Mouse (Mus musculus): Measurements from ENCODE around the gene 4930558C23Rik.
A peak's percentile ranks its signal among the peaks of the same experiment; 100 is the strongest.
"Not testable (repeated sequence)": the region's sequence is repeated elsewhere in the genome, so short reads cannot be mapped to it uniquely, and the experiment has no call there.

Gene 4930558C23Rik

DNA sequence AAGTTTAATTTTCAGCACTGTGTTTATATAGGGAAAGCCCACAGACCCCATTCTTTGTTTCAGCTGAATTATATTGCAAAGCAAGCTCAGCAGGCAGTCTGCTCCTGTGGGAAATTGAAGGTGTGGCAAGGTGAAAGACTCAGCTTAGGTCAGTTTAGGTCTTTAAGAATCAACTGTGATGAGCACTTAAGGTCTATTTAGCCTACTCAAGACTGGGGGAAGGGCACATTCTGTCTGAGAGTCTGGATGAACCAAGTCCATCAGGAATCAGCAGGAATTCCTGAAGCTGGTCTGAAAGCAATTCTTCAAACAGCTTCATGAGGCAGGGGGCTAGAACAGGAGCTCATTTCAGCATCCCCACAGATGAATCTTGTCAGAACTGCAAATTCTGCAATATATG lies 32.5 kb downstream of the 4930558C23Rik start:
- DNase-seq, result no peak

- not testable (repeated sequence) for DNase-seq
Observed at GRCm38 (mm10) chr3:95360276-95360675, 42.4 kb downstream of the 4930558C23Rik start.

GRCm38 (mm10) chr3:95357746-95358145 lies 44.9 kb downstream of the 4930558C23Rik start:
- no peak for DNase-seq

DNA sequence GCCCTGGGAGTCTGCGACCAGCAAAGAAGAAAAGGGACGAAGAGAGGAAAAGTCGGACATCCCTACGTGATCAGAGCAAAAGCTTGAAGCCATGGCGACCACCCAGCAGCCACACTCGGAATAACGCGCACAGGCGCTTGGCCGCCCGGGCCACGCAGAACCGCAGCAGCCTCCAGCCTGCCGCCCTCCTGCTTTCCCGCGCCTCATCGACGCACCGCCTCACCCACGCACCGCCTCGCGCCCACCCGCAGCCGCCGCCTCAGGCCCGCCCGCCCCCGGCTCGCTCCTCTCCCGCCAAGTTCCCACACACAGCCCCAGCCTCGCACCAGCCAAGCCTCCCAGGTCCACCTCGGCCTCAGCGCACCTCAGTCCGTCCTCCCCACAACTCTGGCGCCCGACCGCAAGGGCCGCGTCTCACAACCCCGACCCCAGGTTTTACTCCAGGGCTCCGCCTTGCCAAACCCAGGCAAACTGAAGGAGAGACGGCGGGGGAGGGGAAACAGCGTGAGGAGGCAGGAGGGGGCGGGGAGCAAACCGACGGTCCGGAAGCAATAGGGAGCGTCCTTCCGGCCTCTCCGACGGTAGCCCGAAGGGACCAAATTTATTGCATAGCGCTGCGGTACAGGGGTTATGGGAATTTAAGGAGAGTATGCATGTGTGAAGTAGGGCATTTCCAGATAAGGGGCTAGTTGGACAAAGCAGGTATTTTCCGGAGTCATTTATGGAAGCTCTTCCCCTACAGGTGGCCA lies 45.8 kb downstream of the 4930558C23Rik start, which contains the start of gene Setdb1:
TSS of gene Setdb1 (minus strand) at position 502 of the 749 bp plus-strand sequence.
- DNase-seq, result peak; percentile 98

- DNase-seq, result not testable (repeated sequence)
Observed at GRCm38 (mm10) chr3:95355911-95356544, 46.6 kb downstream of the 4930558C23Rik start.

- DNase-seq, result peak; percentile 27 to 42
Observed at GRCm38 (mm10) chr3:95349491-95349890, 53.1 kb downstream of the 4930558C23Rik start.

DNA sequence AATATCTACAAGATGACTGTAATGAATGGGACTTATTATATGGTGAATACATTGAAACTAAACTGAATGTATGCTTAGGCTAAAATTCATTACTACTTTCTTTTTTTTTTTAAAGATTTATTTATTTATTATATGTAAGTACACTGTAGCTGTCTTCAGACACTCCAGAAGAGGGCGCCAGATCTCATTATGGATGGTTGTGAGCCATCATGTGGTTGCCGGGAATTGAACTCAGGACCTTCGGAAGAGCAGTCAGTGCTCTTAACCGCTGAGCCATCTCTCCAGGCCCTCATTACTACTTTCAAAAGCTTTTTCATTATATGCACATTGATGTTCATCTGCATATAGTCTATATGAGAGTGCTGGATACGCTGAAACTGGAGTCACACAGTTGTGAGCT lies 54.3 kb downstream of the 4930558C23Rik start:
- DNase-seq, result not testable (repeated sequence)

DNA sequence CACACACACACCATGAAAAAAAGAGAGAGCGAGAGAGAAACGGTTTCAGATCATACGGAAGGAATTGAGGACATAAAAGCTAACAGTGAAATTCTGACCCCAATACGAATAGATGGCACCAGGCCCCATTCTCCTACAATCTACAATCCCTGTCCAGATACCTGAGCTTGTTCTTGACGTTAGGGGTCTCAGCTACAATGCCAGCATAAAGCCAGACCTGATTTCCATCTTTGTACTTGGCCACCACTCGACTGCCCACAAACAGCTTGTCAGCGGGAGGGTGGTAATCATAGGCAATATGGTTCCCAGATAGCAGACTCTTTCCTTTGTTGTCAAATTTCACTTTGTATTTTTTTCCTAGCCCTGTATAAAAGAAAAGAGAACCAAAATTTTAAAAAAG lies 56.2 kb downstream of the 4930558C23Rik start:
- DNase-seq, result no peak

GRCm38 (mm10) chr3:95343356-95344000 lies 59.2 kb downstream of the 4930558C23Rik start:
- DNase-seq, result not testable (repeated sequence)

- DNase-seq, result no peak
Observed at GRCm38 (mm10) chr3:95338251-95338650, 64.4 kb downstream of the 4930558C23Rik start.

DNA sequence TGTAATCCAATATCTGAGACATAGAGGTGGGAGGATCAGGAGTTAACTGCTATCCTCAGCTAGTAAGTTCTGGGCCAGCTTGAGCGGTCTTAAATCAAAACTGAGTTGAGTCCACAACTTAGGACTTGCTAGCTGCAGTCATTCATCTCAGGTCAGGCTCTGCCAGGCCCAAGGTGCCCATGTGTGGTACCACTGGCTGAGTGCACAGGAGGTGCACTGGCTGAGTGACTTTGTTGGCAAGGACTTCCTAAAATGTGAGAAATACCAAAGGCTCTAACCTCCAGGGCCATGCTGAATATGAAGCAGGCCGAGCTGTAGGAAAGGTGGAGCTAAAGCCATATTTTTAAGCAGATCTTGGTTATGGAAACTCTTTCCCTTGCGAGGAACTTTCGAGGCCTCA lies 65.3 kb downstream of the 4930558C23Rik start:
- DNase-seq, result no peak

All from cerebellum, postnatal 14 days (tissue).